Mouse (Mus musculus): ENCODE measurements around the gene Crb1. TPM values are rescaled to one million over a fixed set of nuclear protein-coding genes. Genes with fewer than 3 reads are reported as not detected.
"Not testable (repeated sequence)": the region's sequence is repeated elsewhere in the genome, so short reads cannot be mapped to it uniquely, and the experiment has no call there.

Crb1 gene
- total RNA-seq, 4 experiments from 2014 or later = 0.22 to 1.1 (median 0.62) TPM

- DNase-seq (ENCODE audit: low spot score) = peak; percentile 14
These were observed 48.1 kb downstream of the Crb1 start for GRCm38 (mm10) chr1:139328811-139329210.

- no peak for DNase-seq (ENCODE audit: low spot score)
These were observed 48.6 kb downstream of the Crb1 start for GRCm38 (mm10) chr1:139328286-139328685.

GRCm38 (mm10) chr1:139325378-139325777 lies 51.5 kb downstream of the Crb1 start:
- no peak for DNase-seq (ENCODE audit: low spot score)

GRCm38 (mm10) chr1:139319798-139320197 lies 57.1 kb downstream of the Crb1 start:
- DNase-seq (ENCODE audit: low spot score) = no peak

GRCm38 (mm10) chr1:139314297-139314874 lies 62.5 kb downstream of the Crb1 start:
- no peak for DNase-seq (ENCODE audit: low spot score)

GRCm38 (mm10) chr1:139308915-139309314 lies 68.0 kb downstream of the Crb1 start:
- no peak for DNase-seq (ENCODE audit: low spot score)

GRCm38 (mm10) chr1:139302519-139302918 lies 74.4 kb downstream of the Crb1 start:
- DNase-seq (ENCODE audit: low spot score) = not testable (repeated sequence)

- DNase-seq (ENCODE audit: low spot score) = no peak
These were observed 75.1 kb downstream of the Crb1 start for GRCm38 (mm10) chr1:139301830-139302229.

GRCm38 (mm10) chr1:139292023-139292422 lies 84.9 kb downstream of the Crb1 start:
- no peak for DNase-seq (ENCODE audit: low spot score)

GRCm38 (mm10) chr1:139291593-139291992 lies 85.3 kb downstream of the Crb1 start:
- no peak for DNase-seq (ENCODE audit: low spot score)

GRCm38 (mm10) chr1:139276619-139277320 lies 100.1 kb downstream of the Crb1 start:
- DNase-seq (ENCODE audit: low spot score) = no peak

- DNase-seq (ENCODE audit: low spot score) = peak; percentile 50
These were observed 109.1 kb downstream of the Crb1 start for GRCm38 (mm10) chr1:139267844-139268243.

- DNase-seq (ENCODE audit: low spot score) = no peak
These were observed 112.7 kb downstream of the Crb1 start for GRCm38 (mm10) chr1:139264245-139264644.

- DNase-seq (ENCODE audit: low spot score) = peak; percentile 2
These were observed 113.7 kb downstream of the Crb1 start for GRCm38 (mm10) chr1:139263158-139263557.

- no peak for DNase-seq (ENCODE audit: low spot score)
These were observed 121.3 kb downstream of the Crb1 start for GRCm38 (mm10) chr1:139255581-139255980.

GRCm38 (mm10) chr1:139252041-139252440 lies 124.9 kb downstream of the Crb1 start:
- DNase-seq (ENCODE audit: low spot score) = no peak

GRCm38 (mm10) chr1:139249159-139249558 lies 127.7 kb downstream of the Crb1 start:
- DNase-seq (ENCODE audit: low spot score) = no peak

- no peak for DNase-seq (ENCODE audit: low spot score)
These were observed 130.0 kb downstream of the Crb1 start for GRCm38 (mm10) chr1:139246723-139247380.

GRCm38 (mm10) chr1:139236794-139237193 lies 140.1 kb downstream of the Crb1 start:
- no peak for DNase-seq (ENCODE audit: low spot score)

GRCm38 (mm10) chr1:139234611-139235568 lies 142.0 kb downstream of the Crb1 start:
- no peak for DNase-seq (ENCODE audit: low spot score)

GRCm38 (mm10) chr1:139232636-139233035 lies 144.3 kb downstream of the Crb1 start:
- no peak for DNase-seq (ENCODE audit: low spot score)

Measured in heart, adult 8-10 months (tissue).